Mouse (Mus musculus) urinary bladder, postnatal 4 days (tissue): ENCODE data around the gene Epha2.

Experiments
- DNase-seq, 2 experiments: peaks; one replicate each; pipeline ENCODE4 v3.0.0; 2021 to 2022; ENCODE audit warnings: low spot score in 2 of 2

Epha2 gene

GRCm38 (mm10) chr4:141329968-141330367, 28.9 kb downstream of the Epha2 start:
- no peak for DNase-seq

- no peak for DNase-seq
These were observed 30.4 kb downstream of the Epha2 start for GRCm38 (mm10) chr4:141331446-141331845.

DNA sequence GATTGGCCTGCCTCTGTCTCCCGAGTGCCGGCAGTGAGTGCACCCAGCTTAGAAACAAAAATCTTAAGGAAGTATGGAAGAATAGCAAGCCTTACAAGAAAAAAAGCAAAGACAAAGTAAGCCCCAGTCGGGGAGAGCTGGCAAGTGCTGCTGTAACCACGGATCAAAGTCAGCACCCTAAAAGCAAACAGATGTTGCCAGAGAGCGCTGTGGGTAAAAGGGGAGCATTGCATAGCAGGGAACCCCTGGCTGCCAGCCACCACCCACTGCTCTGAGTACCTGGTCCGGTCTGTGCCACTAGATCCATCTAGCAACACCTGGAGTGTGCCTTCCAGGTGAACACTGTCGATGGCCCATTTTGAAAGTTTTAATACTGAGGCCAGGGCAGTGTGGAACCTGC, 31.2 kb downstream of the Epha2 start:
- no peak for DNase-seq

- DNase-seq: no peak
These were observed 33.7 kb downstream of the Epha2 start for GRCm38 (mm10) chr4:141334695-141335094.

DNA sequence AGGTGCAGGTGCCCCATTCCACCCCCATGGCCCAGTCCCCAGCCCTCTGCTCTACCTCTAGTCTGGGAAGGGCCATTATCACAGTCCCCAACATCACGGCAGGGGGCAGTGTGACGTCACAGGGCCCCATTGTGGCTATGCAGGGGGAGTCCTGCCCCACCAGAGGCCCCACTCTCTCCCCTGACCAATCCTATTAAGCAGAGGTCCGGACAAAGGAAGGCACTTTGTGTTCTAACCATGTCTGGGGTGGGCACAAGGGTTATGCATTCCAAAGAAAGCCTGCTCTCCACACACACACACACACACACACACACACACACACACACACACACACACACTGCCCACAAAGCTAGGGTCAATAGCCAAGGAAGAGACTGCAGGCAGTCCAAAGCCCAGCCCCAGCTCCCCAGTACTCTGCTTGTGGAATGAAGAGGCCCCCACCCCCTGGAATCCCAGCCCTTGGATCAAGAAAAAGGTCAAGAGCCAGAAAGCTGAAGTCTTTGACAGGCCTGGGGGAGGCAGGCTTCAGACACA, 34.3 kb downstream of the Epha2 start:
- no peak for DNase-seq

GRCm38 (mm10) chr4:141336196-141336595, 35.2 kb downstream of the Epha2 start:
- no peak for DNase-seq

DNA sequence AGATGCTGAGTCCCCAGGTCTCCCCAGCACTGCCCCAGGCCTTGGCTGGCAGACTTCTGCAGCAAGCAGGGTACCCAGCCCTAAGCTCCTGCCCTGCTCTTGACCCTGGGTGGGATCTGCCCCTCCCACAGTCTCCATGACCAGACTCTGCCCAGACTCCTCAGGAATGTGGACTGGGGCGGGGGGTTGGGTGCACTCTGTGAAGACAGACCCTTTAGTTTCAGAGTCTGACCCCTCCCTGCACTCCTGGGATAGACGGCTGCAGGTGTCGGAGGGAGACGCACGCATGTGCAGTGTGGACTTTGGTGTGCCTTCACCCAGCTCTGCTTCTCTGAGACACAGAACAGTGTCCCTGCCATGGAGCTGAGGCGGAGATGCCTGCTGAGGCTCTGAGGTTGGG, 36.9 kb downstream of the Epha2 start:
- DNase-seq: no peak

DNA sequence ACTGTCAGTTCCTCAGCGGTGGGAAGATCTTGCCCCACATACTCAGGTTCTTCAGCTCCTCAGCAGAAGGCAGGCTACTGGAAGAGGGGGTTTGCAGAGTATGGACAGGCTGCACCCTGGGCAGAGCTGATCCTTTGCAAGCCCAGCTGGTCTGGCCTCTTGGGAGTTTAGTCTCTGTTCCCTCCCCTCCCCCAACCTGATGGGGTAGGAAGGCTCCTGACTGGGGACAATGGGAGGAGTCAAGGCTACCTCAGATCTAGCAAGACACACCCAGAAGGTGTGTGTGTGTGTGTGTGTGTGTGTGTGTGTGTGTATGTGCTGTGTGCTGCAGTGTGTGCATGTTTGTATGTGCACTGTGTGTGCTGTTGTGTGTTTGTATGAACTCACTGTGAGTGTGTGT, 37.8 kb downstream of the Epha2 start:
- no peak for DNase-seq

- DNase-seq: no peak
These were observed 40.4 kb downstream of the Epha2 start for GRCm38 (mm10) chr4:141341477-141341876.

DNA sequence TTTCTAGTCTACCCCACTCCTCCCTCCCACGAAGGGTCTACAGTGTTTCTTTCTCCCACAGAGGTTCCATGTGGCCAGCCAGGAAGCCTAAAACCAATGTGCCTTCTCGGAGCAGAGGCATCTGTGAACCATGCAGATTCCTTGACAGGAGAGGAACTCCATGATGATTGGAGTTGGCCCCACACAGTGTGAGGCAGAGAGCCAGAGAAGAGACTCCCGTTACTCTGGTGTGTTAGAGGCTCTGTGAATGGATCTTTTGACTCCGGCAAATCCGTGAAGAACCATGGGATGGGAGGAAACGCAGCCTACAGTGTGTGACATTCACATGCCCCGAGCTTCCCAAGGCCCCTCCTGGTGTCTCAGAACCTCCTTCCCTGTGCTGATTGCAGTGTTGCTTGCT, 42.5 kb downstream of the Epha2 start:
- DNase-seq: no peak

- DNase-seq: no peak
These were observed 44.2 kb downstream of the Epha2 start for GRCm38 (mm10) chr4:141345219-141345618.

DNA sequence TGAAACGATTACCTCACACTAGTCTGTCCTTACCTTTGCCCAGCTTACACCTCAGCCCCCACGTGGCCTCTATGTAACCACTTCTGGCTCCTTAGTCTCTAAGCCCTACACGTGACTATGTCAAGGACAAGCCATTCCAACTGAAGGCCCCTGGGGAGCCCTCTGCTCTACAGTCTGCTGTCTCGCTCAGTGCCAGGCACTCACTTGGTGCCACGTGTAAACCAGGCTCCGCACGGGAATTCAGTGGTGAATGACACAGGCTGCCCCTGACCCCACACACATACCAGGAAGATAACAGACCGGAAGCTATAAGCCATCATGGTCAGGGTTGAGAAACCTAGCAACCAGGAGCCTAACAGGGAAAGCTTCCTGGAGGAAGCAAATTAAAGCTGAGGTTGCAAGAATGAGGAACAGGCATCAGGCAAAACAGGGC, 46.3 kb downstream of the Epha2 start:
- no peak for DNase-seq

- DNase-seq: no peak
These were observed 47.6 kb downstream of the Epha2 start for GRCm38 (mm10) chr4:141348616-141349015.

DNA sequence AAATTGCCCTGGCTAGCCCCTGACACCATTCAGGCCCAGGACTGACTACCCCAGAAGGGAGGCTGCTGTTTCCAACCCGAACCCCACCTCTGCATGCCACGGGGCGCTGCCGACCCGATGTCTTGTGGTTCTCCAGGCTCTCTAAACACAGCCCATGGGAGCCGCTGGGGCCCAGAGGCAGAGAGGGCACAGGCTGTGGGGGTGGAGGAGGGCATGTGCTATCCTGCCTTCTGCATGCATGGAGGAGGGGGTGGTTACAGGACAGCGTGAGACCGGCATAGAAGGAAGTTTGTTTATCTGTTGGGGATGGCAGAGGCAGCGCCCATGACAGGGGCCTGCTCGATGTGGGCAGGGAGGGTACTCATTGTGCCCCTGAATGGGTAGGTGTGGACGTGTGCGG, 49.0 kb downstream of the Epha2 start:
- no peak for DNase-seq

- no peak for DNase-seq
These were observed 50.9 kb downstream of the Epha2 start for GRCm38 (mm10) chr4:141351972-141352371.

DNA sequence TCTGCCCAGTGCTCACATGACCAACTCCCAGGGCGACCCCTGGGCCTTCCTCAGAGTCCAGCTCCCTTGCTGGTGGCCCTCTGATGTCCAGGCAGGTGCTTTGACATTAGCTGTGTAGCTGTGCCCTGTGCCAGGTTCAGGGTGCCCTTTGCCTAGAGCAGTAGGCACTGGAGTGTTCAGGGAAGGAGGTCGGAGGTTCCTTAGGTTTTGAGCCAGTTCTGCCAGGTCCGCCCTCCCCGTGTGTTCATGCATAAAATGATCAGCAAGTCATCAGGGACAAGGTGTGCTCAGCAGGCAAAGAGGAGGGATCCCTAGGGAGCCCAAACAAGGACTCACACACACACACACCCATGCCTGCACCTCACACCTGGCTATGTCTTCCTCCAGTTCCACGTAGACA, 51.9 kb downstream of the Epha2 start:
- no peak for DNase-seq

DNA sequence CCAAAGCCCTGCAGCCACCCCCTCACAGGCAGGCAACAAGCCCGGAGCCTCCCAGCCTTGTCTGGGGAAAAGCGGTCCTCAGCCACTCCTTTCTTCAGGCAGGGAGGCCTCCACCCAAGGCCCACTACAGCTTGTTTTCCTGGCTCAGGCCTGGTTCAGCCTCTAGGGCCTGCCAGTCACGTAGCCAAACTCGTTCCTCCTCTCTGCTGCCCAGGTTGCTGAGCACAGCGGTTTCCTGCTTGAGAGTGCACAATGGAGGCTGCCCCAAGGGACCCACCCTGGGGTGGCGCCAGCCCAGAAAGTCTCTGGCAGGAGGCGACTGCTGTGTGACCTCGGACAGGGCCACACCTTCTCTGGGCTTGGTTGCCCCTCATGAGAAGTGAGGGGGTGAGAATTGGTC, 52.8 kb downstream of the Epha2 start:
- DNase-seq: no peak

- DNase-seq: no peak
These were observed 56.8 kb downstream of the Epha2 start for GRCm38 (mm10) chr4:141357811-141358210.

DNA sequence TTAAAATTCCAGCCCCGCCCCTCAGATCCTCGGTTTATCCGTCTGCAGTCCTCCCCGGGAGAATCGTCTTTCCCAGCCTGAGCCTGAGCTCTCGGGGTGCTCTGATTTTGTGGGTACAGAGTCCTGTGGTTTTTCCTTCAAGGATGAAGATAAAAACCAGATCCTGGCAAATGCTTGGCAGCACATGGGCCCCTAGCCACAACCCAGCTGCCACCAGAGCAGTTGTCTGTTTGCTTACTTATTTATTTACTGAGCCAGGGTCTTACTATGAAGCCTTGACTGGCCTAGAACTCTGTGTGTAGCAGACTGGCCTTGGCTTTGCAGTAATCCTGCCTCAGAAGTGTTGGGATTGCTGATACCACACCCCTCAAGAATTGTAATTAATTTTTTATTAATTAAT, 58.2 kb downstream of the Epha2 start:
- DNase-seq: no peak

DNA sequence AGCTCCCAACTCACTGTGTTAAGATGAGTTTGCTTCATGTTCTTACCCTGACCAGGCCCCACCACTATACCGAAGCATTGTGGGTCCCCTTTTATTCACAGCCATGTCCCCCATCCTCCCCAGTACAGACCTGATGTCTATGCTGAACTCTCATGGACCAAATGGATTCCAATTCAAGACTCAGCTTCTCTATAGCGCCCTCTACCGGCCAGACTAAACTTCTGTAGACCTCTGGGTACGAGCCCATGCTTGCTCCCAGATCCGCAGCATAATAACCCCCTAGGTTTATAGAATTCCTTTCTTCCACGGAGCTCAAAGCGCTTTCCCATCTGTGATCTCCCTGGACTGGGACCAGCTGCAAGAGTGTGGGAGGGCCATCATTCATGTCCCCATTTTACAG, 59.8 kb downstream of the Epha2 start:
- DNase-seq: no peak

DNA sequence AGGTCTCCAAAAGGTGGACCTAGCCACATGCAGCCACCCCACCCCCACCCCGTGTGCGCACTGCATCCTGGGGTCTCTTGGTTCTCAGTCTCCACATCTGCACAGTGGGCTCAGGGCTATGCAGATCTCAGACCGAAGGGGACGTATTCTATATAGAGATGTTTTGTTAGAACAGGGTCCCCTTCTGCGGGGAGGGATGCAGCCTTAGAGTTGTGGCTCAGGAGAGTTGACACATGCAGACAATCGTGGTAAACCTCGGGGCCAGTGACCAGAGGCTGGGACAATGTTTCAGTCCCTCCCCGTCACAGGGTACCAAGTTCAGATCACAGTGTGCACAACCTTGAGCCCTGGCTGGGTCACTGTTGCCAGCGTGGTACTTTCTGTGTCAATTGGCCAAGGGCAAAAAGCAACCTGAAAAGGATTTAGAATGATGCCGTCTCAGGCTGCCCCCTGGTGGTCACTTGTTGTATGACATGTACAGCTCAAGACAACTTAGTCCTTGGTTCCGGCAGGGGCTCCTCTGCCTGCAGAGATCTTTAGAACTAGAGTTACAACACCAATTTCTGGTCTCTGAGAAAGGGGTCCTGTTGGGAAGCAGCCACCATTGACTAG, 62.0 kb downstream of the Epha2 start:
- DNase-seq: peak; percentile 66 to 86

- no peak for DNase-seq
These were observed 64.1 kb downstream of the Epha2 start for GRCm38 (mm10) chr4:141365126-141365525.

DNA sequence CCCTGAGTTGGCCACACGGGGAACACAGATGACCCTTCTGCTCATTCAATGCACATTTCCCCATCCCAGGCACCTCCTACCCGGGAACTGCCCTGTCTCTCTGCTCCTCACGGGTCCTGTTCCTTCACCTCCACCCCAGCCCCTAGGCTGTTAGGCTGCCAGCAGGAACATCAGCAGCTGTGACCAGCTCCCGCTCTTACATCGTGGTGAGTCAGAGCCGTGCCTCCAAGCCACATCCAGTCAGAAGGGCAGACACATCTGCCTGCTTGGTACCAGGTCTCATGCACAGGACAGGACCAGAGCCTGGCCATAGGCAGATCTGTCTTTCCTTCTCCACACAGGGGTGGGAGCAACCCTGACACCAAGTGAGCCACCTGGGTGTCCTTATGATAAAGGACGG, 64.8 kb downstream of the Epha2 start:
- no peak for DNase-seq
